Mouse (Mus musculus) intestine, postnatal 0 days (tissue): ENCODE data around the gene Arih1. TPM values are rescaled to one million over a fixed set of nuclear protein-coding genes. Genes with fewer than 3 reads are reported as not detected.

ENCODE experiments used
- ATAC-seq: fragments of 200-750 bp; cut with Nextera tagmentation; 2 replicates; pipeline ENCODE4 v1.8.0; 2017; ENCODE audit warnings: mild to moderate bottlenecking, moderate TSS enrichment, moderate library complexity
- H3K27ac ChIP-seq: fragments of 300-500 bp; sonication (generic); 2 replicates; pipeline ENCODE4 v1.5.1; 2014; ENCODE audit warnings: mild to moderate bottlenecking, low read depth, low read length, moderate library complexity
- H3K27me3 ChIP-seq: fragments of 300-500 bp; sonication (generic); replicated peaks from 2 replicates; pipeline ENCODE4 v1.6.1; 2014; ENCODE audit warnings: low read length, mixed read lengths; ENCODE audit not compliant: control insufficient read depth, insufficient read depth
- H3K36me3 ChIP-seq: fragments of 300-500 bp; sonication (generic); 2 replicates; pipeline ENCODE4 v1.6.1; 2014; ENCODE audit warnings: mild to moderate bottlenecking, moderate library complexity; ENCODE audit not compliant: control insufficient read depth, insufficient read depth
- H3K4me1 ChIP-seq: fragments of 300-500 bp; sonication (generic); replicated peaks from 2 replicates; pipeline ENCODE4 v1.6.1; 2014; ENCODE audit warnings: antibody characterized with exemption, low read length, mixed read lengths; ENCODE audit not compliant: control insufficient read depth, insufficient read depth
- H3K4me2 ChIP-seq: fragments of 300-500 bp; sonication (generic); replicated peaks from 2 replicates; pipeline ENCODE4 v1.6.1; 2014; ENCODE audit warnings: low read depth, mild to moderate bottlenecking, moderate library complexity
- H3K4me3 ChIP-seq: fragments of 300-500 bp; sonication (generic); 2 replicates; pipeline ENCODE4 v1.5.1; 2014; ENCODE audit warnings: low read depth, low read length
- H3K9ac ChIP-seq: fragments of 300-500 bp; sonication (generic); 2 replicates; pipeline ENCODE4 v1.6.1; 2014; ENCODE audit warnings: mild to moderate bottlenecking, low read depth, low read length
- H3K9me3 ChIP-seq: fragments of 300-500 bp; sonication (generic); 2 replicates; pipeline ENCODE4 v1.6.1; 2016; ENCODE audit warnings: mixed run types; ENCODE audit not compliant: control insufficient read depth
- CTCF ChIP-seq: sonication (generic); IDR thresholded peaks from 2 replicates; pipeline ENCODE4 v1.5.1; 2016; ENCODE audit warnings: low read depth, mild to moderate bottlenecking, control low read depth, antibody characterized with exemption, moderate library complexity
- WGBS: fragments of 180-500 bp; shearing (Covaris S2); extraction: QIAGEN DNeasy Blood & Tissue Kit; methylation state at CpG from one replicate; pipeline ENCODE4 v1.1.7; 2014; 5-methylcytosine and 5-hydroxymethylcytosine counted together
- polyA plus RNA-seq: library from polyadenylated mRNA; unstranded; fragments of >200 nt; fragmentation: Nextera tagmentation; extraction: Ambion mirVana; gene quantifications from 2 replicates; pipeline ENCODE4 v1.2.1, GENCODE M21; 2015

Gene Arih1
- 7.2 and 7.3 TPM in 2 replicates for polyA plus RNA-seq

GRCm38 (mm10) chr9:59486549-59487065, at the start of gene Arih1:
Gene Arih1 (minus strand): TSS chr9:59486618.
- peak within 1 kb of the TSS; percentile 100 for H3K27ac ChIP-seq
- no peaks in the 10 kb centered on the region for H3K9me3 ChIP-seq
- H3K4me3 ChIP-seq, result peak within 1 kb of the TSS; percentile 93
- TF ChIP-seq CTCF, result no peak
- 0% methylated on average over 44 of the region's 56 CpGs for WGBS
- peak; percentile 99 for ATAC-seq
- H3K9ac ChIP-seq, result peak within 1 kb of the TSS; percentile 95
- H3K4me2 ChIP-seq, result peak within 1 kb of the TSS; percentile 73
- 0 out of 2 replicates have a peak, but pooled peaks cover 4% of the 10 kb centered on the region for H3K4me1 ChIP-seq
- H3K27me3 ChIP-seq, result no peaks in the 10 kb centered on the region
- no peaks in the 10 kb centered on the region for H3K36me3 ChIP-seq

GRCm38 (mm10) chr9:59533889-59534288, 47.5 kb upstream of the Arih1 start:
- H3K4me3 ChIP-seq, result no peak overlapping the region
- H3K27me3 ChIP-seq, result no peaks in the 10 kb centered on the region
- ATAC-seq, result no peak
- 54% methylated on average over 4 of the region's 4 CpGs for whole genome bisulfite sequencing
- no peaks in the 10 kb centered on the region for H3K4me1 ChIP-seq
- no peaks in the 10 kb centered on the region for H3K36me3 ChIP-seq
- TF ChIP-seq CTCF, result no peak
- H3K9ac ChIP-seq, result no peak overlapping the region
- H3K27ac ChIP-seq, result no peak overlapping the region
- no peaks in the 10 kb centered on the region for H3K9me3 ChIP-seq
- no peak overlapping the region for H3K4me2 ChIP-seq

GRCm38 (mm10) chr9:59533422-59533821, 47.0 kb upstream of the Arih1 start:
- 74% methylated on average over 2 of the region's 2 CpGs for WGBS
- ATAC-seq, result no peak

GRCm38 (mm10) chr9:59531645-59532044, 45.2 kb upstream of the Arih1 start:
- TF ChIP-seq CTCF, result no peak
- ATAC-seq, result no peak
- WGBS, result 59% methylated on average over 5 of the region's 5 CpGs
- no peaks in the 10 kb centered on the region for H3K36me3 ChIP-seq
- H3K4me2 ChIP-seq, result no peak overlapping the region
- no peak overlapping the region for H3K27ac ChIP-seq
- no peak overlapping the region for H3K9ac ChIP-seq
- no peaks in the 10 kb centered on the region for H3K27me3 ChIP-seq
- H3K4me1 ChIP-seq, result no peaks in the 10 kb centered on the region
- no peaks in the 10 kb centered on the region for H3K9me3 ChIP-seq
- no peak overlapping the region for H3K4me3 ChIP-seq

More at GRCm38 (mm10) chr9:59533422-59533821, 47.0 kb upstream of the Arih1 start:
- Histone ChIP-seq H3K27me3 (no peaks in the 10 kb centered on the region), H3K9ac (no peak overlapping the region), H3K27ac (no peak overlapping the region), H3K4me2 (no peak overlapping the region), H3K4me3 (no peak overlapping the region), H3K36me3 (no peaks in the 10 kb centered on the region), H3K9me3 (no peaks in the 10 kb centered on the region), H3K4me1 (no peaks in the 10 kb centered on the region)
- TF ChIP-seq CTCF, result no peak

GRCm38 (mm10) chr9:59528274-59528673, 41.9 kb upstream of the Arih1 start:
- WGBS, result 84% methylated on average over 2 of the region's 2 CpGs
- H3K4me1 ChIP-seq, result no peaks in the 10 kb centered on the region
- no peak overlapping the region for H3K4me2 ChIP-seq
- no peak overlapping the region for H3K4me3 ChIP-seq
- no peaks in the 10 kb centered on the region for H3K27me3 ChIP-seq
- no peak overlapping the region for H3K27ac ChIP-seq
- no peak overlapping the region for H3K9ac ChIP-seq
- ATAC-seq, result no peak
- no peak for TF ChIP-seq CTCF
- H3K9me3 ChIP-seq, result no peaks in the 10 kb centered on the region
- H3K36me3 ChIP-seq, result no peaks in the 10 kb centered on the region

GRCm38 (mm10) chr9:59527580-59527979, 41.2 kb upstream of the Arih1 start:
- H3K4me1 ChIP-seq, result no peaks in the 10 kb centered on the region
- no peaks in the 10 kb centered on the region for H3K27me3 ChIP-seq
- no peak for TF ChIP-seq CTCF
- H3K9me3 ChIP-seq, result no peaks in the 10 kb centered on the region
- no peak overlapping the region for H3K27ac ChIP-seq
- no peak overlapping the region for H3K4me3 ChIP-seq
- H3K4me2 ChIP-seq, result no peak overlapping the region
- ATAC-seq, result no peak
- no peak overlapping the region for H3K9ac ChIP-seq
- no peaks in the 10 kb centered on the region for H3K36me3 ChIP-seq
- WGBS, result 85% methylated on average over 3 of the region's 3 CpGs

GRCm38 (mm10) chr9:59526727-59527126, 40.3 kb upstream of the Arih1 start:
- no peak overlapping the region for H3K27ac ChIP-seq
- no peaks in the 10 kb centered on the region for H3K27me3 ChIP-seq
- H3K4me2 ChIP-seq, result no peak overlapping the region
- H3K36me3 ChIP-seq, result no peaks in the 10 kb centered on the region
- TF ChIP-seq CTCF, result no peak
- 68% methylated on average over 6 of the region's 6 CpGs for WGBS
- no peaks in the 10 kb centered on the region for H3K4me1 ChIP-seq
- ATAC-seq, result no peak
- no peaks in the 10 kb centered on the region for H3K9me3 ChIP-seq
- H3K4me3 ChIP-seq, result no peak overlapping the region
- no peak overlapping the region for H3K9ac ChIP-seq
